Mouse (Mus musculus): ENCODE data around the gene Rad54l2.

Rad54l2 gene

GRCm38 (mm10) chr9:106788812-106789321 is at the start of gene Rad54l2:
Rad54l2 (minus strand) TSS chr9:106789194.
- peak; percentile 85 to 90 for DNase-seq (ENCODE audit: low spot score in 2 of 2)

DNA sequence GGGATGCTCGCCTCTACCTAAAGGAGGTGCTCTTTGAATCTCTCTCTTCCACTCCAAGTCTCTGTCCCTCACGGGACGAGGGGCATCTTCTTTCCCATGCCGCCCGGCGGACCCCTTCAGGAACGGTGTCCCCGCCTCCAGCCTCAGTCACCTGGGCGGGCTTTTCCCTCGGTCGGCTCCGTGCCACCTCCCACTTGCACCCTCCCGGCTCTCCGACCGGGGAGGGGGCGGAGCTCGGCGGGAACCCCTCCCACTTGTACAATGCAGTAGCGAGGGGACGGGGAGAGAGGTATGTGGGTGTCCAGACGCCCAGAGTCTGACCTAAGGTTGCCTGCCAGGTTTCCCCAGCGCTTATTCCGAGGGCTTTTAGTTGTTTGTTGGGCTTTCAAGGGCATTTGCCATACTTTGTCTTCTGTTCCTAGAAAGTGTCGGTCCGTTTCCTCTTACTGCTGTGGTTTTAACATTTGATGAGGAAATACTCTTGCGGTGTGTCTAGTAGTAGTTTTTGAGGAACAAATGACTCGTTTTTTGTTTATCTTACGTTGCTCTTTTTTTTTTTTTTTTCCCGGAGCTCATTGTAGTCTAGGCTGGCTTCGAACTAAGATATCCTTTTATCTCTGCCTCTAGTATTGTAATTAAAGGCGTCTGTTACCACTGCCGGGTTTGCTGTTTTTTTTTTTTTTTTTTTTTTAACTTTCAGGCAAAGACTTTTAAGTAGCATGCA is 33.5 kb upstream of the Rad54l2 start:
- DNase-seq (ENCODE audit: low spot score in 2 of 2) = peak; percentile 87

- peak; percentile 97 to 98 for DNase-seq (ENCODE audit: low spot score in 2 of 2)
Observed at GRCm38 (mm10) chr9:106821618-106822380, 32.8 kb upstream of the Rad54l2 start, which contains the start of gene Dcaf1. Dcaf1 (plus strand) TSS chr9:106821874.

- peak in 1 of 2 experiments; percentile 28 for DNase-seq (ENCODE audit: low spot score in 2 of 2)
Observed at GRCm38 (mm10) chr9:106821050-106821617, 32.1 kb upstream of the Rad54l2 start.

DNA sequence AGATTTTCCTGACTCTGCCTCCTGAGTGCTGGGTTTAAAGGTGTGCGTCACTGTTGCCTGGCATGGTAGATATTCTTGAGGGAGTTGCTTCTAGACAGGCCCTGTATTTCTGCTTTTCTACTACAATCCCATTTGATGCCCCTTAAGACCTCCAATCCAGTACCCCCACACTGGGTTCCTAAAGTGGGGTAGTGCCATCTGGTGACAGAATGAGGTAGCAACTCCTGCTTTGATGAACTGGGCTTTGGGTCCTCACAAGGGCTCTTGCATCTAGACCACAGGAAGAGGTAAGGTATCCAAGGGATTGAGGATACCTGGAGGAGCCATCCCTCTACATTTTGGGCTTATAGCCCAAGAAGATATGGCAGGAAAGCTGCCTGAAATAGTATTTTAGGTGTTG is 30.2 kb upstream of the Rad54l2 start:
- DNase-seq (ENCODE audit: low spot score in 2 of 2) = peak in 1 of 2 experiments; percentile 32

- no peak for DNase-seq (ENCODE audit: low spot score in 2 of 2)
Observed at GRCm38 (mm10) chr9:106818191-106818590, 29.2 kb upstream of the Rad54l2 start.

GRCm38 (mm10) chr9:106806503-106806902 is 17.5 kb upstream of the Rad54l2 start:
- DNase-seq (ENCODE audit: low spot score in 2 of 2) = no peak

- DNase-seq (ENCODE audit: low spot score in 2 of 2) = no peak
Observed at GRCm38 (mm10) chr9:106790831-106791230, 1.8 kb upstream of the Rad54l2 start.

DNA sequence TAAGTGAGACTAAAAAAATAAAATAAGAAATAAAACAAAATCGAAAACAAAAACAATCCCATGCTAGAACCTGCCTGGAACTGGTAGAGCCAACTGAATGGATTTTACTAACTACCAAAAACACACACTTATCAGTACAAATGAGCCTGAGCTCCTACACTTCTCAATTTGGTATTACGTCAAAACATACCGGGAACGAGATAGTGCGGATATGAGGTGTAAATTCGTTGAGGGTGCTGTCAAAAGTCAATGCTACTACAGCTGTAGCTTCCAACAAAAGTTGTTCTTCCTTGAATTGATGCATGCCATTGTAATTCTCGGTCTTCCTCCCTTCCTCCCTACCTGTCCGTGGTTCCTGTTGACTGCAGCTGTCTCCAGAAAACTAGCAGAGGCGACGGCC is 369 bp upstream of the Rad54l2 start:
- DNase-seq (ENCODE audit: low spot score in 2 of 2) = no peak

- no peak for DNase-seq (ENCODE audit: low spot score in 2 of 2)
Observed at GRCm38 (mm10) chr9:106787979-106788811, 799 bp downstream of the Rad54l2 start.

- no peak for DNase-seq (ENCODE audit: low spot score in 2 of 2)
Observed at GRCm38 (mm10) chr9:106785206-106785605, 3.8 kb downstream of the Rad54l2 start.

DNA sequence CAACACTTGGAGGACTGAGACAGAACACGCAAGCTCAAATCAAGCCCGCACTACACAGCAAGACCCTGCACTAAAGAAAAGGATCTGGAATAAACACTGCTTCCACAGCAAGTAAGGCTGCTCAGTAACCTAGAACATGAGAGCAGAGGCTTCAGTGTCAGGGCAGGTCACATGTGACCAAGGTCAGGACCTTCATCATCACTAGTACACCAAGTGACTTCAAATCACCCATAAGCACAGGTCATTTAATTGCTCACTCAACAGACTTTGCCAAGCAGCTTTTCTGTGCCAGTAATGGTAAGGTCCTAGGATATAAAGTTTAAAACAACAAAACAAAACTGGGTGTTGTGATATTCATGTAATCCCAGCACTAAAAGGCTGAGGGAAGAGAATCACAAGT is 5.4 kb downstream of the Rad54l2 start:
- no peak for DNase-seq (ENCODE audit: low spot score in 2 of 2)

GRCm38 (mm10) chr9:106780086-106780485 is 8.9 kb downstream of the Rad54l2 start:
- DNase-seq (ENCODE audit: low spot score in 2 of 2) = no peak

- no peak for DNase-seq (ENCODE audit: low spot score in 2 of 2)
Observed at GRCm38 (mm10) chr9:106778319-106778718, 10.7 kb downstream of the Rad54l2 start.

DNA sequence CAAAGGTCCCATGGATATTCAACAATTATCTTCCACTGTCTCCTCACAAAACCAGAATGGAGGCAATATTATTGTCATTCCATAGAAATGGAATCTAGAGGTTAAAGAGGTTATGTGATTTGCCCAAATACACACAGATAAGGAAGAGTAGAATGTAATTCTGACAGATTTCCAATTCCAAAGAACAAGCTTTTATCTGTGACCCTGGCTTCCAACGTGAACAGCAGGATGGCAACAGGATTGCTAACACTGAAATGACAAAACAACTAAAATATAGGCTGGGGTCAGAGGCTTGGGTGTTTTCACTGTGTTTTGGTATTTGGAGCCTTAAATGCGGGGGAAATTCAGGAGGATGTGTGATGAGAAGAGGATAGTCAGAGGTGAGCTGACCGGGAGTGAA is 11.6 kb downstream of the Rad54l2 start:
- no peak for DNase-seq (ENCODE audit: low spot score in 2 of 2)

GRCm38 (mm10) chr9:106776116-106776515 is 12.9 kb downstream of the Rad54l2 start:
- DNase-seq (ENCODE audit: low spot score in 2 of 2) = no peak

GRCm38 (mm10) chr9:106771770-106772169 is 17.2 kb downstream of the Rad54l2 start:
- no peak for DNase-seq (ENCODE audit: low spot score in 2 of 2)

GRCm38 (mm10) chr9:106770216-106770615 is 18.8 kb downstream of the Rad54l2 start:
- no peak for DNase-seq (ENCODE audit: low spot score in 2 of 2)

DNA sequence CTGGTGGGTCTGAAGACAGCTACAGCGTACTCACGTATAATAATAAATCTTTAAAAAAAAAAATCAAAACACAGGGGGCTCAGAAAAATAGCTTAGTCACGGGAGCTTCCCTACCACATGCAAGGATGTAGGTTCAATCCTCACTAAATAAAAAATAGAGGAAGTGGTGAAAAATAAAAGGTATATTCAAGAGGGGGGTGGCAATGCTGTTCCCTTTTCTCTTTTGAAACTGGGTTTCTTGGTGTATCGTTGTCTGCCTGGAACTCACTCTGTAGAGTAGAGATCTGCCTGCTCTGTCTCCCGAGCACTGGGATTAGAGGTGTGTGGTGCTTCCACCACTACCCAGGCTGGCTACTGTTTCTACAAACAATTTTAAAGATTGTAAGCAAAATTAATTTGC is 19.2 kb downstream of the Rad54l2 start:
- DNase-seq (ENCODE audit: low spot score in 2 of 2) = no peak

GRCm38 (mm10) chr9:106756421-106756820 is 32.6 kb downstream of the Rad54l2 start:
- DNase-seq (ENCODE audit: low spot score in 2 of 2) = no peak

- DNase-seq (ENCODE audit: low spot score in 2 of 2) = no peak
Observed at GRCm38 (mm10) chr9:106755776-106756175, 33.2 kb downstream of the Rad54l2 start.

DNA sequence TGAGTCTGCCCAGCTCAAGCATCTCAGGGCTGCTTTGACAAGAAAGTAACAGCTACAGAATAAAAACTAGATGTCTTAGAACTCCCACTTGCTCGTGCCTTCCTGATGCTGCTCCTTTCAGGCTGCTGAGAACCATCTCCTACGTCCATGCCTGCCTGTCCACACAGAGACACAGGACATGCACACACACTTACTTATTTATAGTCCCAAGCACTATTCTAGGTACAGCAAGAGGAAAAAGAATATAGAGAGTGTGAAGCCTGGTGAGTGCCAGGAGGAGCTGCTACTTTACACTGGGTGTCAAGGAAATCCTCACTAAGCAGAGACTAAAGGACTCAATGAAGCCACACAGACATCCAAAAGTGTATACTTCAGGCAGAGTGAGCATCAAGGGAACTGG is 34.7 kb downstream of the Rad54l2 start:
- DNase-seq (ENCODE audit: low spot score in 2 of 2) = peak in 1 of 2 experiments; percentile 36

Measured in right cerebral cortex, postnatal 10 days (tissue).